Mouse (Mus musculus) megakaryocyte, embryonic 14.5 days (primary cell): Measurements from ENCODE around the gene Fbxl13.

Source experiments
- FLI1 ChIP-seq: IDR thresholded peaks from 2 replicates; pipeline ENCODE4 v1.6.1; 2012; ENCODE audit warnings: low read length, inconsistent platforms, mixed read lengths
- GATA1 ChIP-seq: IDR thresholded peaks from 3 replicates; pipeline ENCODE4 v1.6.1; 2012; ENCODE audit warnings: mixed read lengths, low read length, inconsistent platforms, borderline replicate concordance

DNA sequence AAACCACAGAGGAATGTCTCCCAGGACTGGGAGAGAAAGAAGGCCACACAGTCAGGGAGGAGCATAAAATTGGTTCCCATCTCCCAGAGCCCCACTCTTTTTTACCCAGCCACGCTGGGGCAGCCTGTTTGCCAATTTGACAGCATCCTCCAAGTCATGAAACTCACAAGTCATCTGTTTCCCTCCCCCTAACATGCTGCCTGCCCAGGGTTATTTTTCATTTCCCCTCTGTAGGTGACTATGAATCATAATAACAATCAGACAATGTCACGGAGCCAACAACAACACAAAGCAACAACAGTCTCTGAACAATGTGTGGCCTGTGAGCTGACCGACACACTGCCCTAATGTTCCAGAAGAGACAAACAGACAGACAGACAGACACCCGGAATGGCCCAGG is 34.6 kb upstream of the Fbxl13 start:
- TF ChIP-seq GATA1 (no peak), FLI1 (no peak)
